Mouse (Mus musculus): ENCODE data around the gene Olfr907. TPM values are rescaled to one million over a fixed set of nuclear protein-coding genes. Genes with fewer than 3 reads are reported as not detected.

Gene Olfr907
- total and polyA plus RNA-seq, 3 experiments: 0.11 TPM; not detected in 2

- H3K4me3 ChIP-seq (replicated peaks in 1 of 3; ENCODE audit: low read depth in 2 of 3, low read length in 2 of 3, poor library complexity in 1 of 3): no peak within 1 kb of the TSS
- H3K4me1 ChIP-seq (ENCODE audit: control insufficient read depth in 1 of 2, insufficient read depth in 2 of 2): no peaks in the 10 kb centered on the region
- in situ Hi-C loops (cut with MboI; ENCODE audit: low pct_ligation_motif_present, low pct_unique_long_range_greater_than_20kb, low sequenced_read_pairs) (no loop called here), dilution Hi-C loops (cut with MboI; ENCODE audit: extremely low pct_ligation_motif_present, extremely low pct_unique_long_range_greater_than_20kb, low sequenced_read_pairs) (no loop called here)
- H3K9ac ChIP-seq (ENCODE audit: insufficient read depth, low read depth): no peak within 1 kb of the TSS
- TF ChIP-seq BHLHE40 (IDR thresholded peaks at IDR 0.05; ENCODE audit: low read depth, low read length): no peak
- no peak for TF ChIP-seq ETS1 (conservative IDR thresholded peaks at IDR 0.05; ENCODE audit: low read depth, low read length)
- TF ChIP-seq EP300 (IDR thresholded peaks at IDR 0.05; ENCODE audit: low read length): no peak
- no peak for TF ChIP-seq USF2 (conservative IDR thresholded peaks at IDR 0.05; ENCODE audit: low read depth, low read length)
- no peak for TF ChIP-seq GABPA (IDR thresholded peaks at IDR 0.05; ENCODE audit: insufficient replicate concordance, low read depth, low read length)
- H3K36me3 ChIP-seq (replicated peaks in 1 of 2; ENCODE audit: control insufficient read depth in 1 of 2, insufficient read depth in 1 of 2, low read length in 1 of 2): no peaks in the 10 kb centered on the region
- H3K79me2 ChIP-seq (replicated peaks; ENCODE audit: control insufficient read depth, extremely low read depth, insufficient read depth, poor library complexity, severe bottlenecking): no peaks in the 10 kb centered on the region
- no peak for DNase-seq (ENCODE audit: extremely low read depth)
- H3K27ac ChIP-seq (ENCODE audit: insufficient read depth, low read depth): no peak within 1 kb of the TSS
- H3K9me3 ChIP-seq (replicated peaks; ENCODE audit: low read length): no peaks in the 10 kb centered on the region
- H3K27me3 ChIP-seq (replicated peaks): no peaks in the 10 kb centered on the region
- H3K4me2 ChIP-seq (ENCODE audit: insufficient read depth, low read depth, poor library complexity, severe bottlenecking): no peak within 1 kb of the TSS
These were observed 32.8 kb upstream of the Olfr907 start, which contains the start of gene Olfr904 for GRCm38 (mm10) chr9:38462844-38463243. Gene Olfr904 (plus strand): TSS chr9:38463144.

- H3K9me3 ChIP-seq (replicated peaks; ENCODE audit: low read length): no peaks in the 10 kb centered on the region
- no peaks in the 10 kb centered on the region for H3K4me1 ChIP-seq (ENCODE audit: control insufficient read depth in 1 of 2, insufficient read depth in 2 of 2)
- no peaks in the 10 kb centered on the region for H3K36me3 ChIP-seq (replicated peaks in 1 of 2; ENCODE audit: control insufficient read depth in 1 of 2, insufficient read depth in 1 of 2, low read length in 1 of 2)
- H3K79me2 ChIP-seq (replicated peaks; ENCODE audit: control insufficient read depth, extremely low read depth, insufficient read depth, poor library complexity, severe bottlenecking): no peaks in the 10 kb centered on the region
- no peak within 1 kb of the TSS for H3K4me2 ChIP-seq (ENCODE audit: insufficient read depth, low read depth, poor library complexity, severe bottlenecking)
- H3K9ac ChIP-seq (ENCODE audit: insufficient read depth, low read depth): no peak within 1 kb of the TSS
- in situ Hi-C loops (cut with MboI; ENCODE audit: low pct_ligation_motif_present, low pct_unique_long_range_greater_than_20kb, low sequenced_read_pairs): no loop called here
- no peak within 1 kb of the TSS for H3K4me3 ChIP-seq (replicated peaks in 1 of 3; ENCODE audit: low read depth in 2 of 3, low read length in 2 of 3, poor library complexity in 1 of 3)
- no peak for TF ChIP-seq HCFC1 (IDR thresholded peaks at IDR 0.05; ENCODE audit: low read depth, low read length)
- TF ChIP-seq MYC (IDR thresholded peaks at IDR 0.05; ENCODE audit: low read depth, low read length): no peak
- no peak for TF ChIP-seq ZC3H11A (IDR thresholded peaks at IDR 0.05; ENCODE audit: low read depth, low read length)
- TF ChIP-seq MAX (IDR thresholded peaks at IDR 0.05; ENCODE audit: low read length): no peak
- no peak for TF ChIP-seq CHD2 (IDR thresholded peaks at IDR 0.05; ENCODE audit: low read length)
- TF ChIP-seq ZNF384 (IDR thresholded peaks at IDR 0.05; ENCODE audit: low read depth, low read length): no peak
- no peak for TF ChIP-seq POLR2A (IDR thresholded peaks at IDR 0.05; ENCODE audit: low read depth, low read length)
- TF ChIP-seq ETS1 (conservative IDR thresholded peaks at IDR 0.05; ENCODE audit: low read depth, low read length): no peak
- no peak for TF ChIP-seq MXI1 (IDR thresholded peaks at IDR 0.05; ENCODE audit: low read depth, low read length)
- TF ChIP-seq ELF1 (IDR thresholded peaks at IDR 0.05; ENCODE audit: low read depth, low read length): no peak
- TF ChIP-seq ZMIZ1 (IDR thresholded peaks at IDR 0.05; ENCODE audit: low read depth, low read length): no peak
- no peak for TF ChIP-seq JUN (IDR thresholded peaks at IDR 0.05; ENCODE audit: insufficient read depth, low read depth, low read length)
- no peak for TF ChIP-seq MAZ (IDR thresholded peaks at IDR 0.05; ENCODE audit: low read depth, low read length)
- TF ChIP-seq RAD21 (IDR thresholded peaks at IDR 0.05; ENCODE audit: low read depth, low read length): no peak
- TF ChIP-seq USF1 (IDR thresholded peaks at IDR 0.05; ENCODE audit: low read depth, low read length): no peak
- no peak for TF ChIP-seq MAFK (IDR thresholded peaks at IDR 0.05; ENCODE audit: insufficient replicate concordance, low read length)
- TF ChIP-seq JUND (conservative IDR thresholded peaks at IDR 0.05; ENCODE audit: low read depth, low read length): no peak
- no peak within 1 kb of the TSS for H3K27ac ChIP-seq (ENCODE audit: insufficient read depth, low read depth)
- H3K27me3 ChIP-seq (replicated peaks): no peaks in the 10 kb centered on the region
- dilution Hi-C loops (cut with MboI; ENCODE audit: extremely low pct_ligation_motif_present, extremely low pct_unique_long_range_greater_than_20kb, low sequenced_read_pairs): no loop called here
- DNase-seq (ENCODE audit: extremely low read depth): no peak
These were observed 24.8 kb upstream of the Olfr907 start, which contains the start of gene Olfr905 for GRCm38 (mm10) chr9:38470807-38471206. Gene Olfr905 (plus strand): TSS chr9:38471107.

All from CH12.LX (cell line).